Mouse (Mus musculus): Measurements from ENCODE around the gene Col5a3.

- TF ChIP-seq CTCF (IDR thresholded peaks at IDR 0.05; ENCODE audit: low read depth) (no peak), EP300 (optimal IDR thresholded peaks at IDR 0.05) (no peak)
Observed at GRCm38 (mm10) chr9:20737227-20737626, 77.6 kb downstream of the Col5a3 start.

All from stomach, postnatal 0 days (tissue).